Mouse (Mus musculus): ENCODE results near the gene Ppp1r37. TPM values are rescaled to one million over a fixed set of nuclear protein-coding genes. Genes with fewer than 3 reads are reported as not detected.

The Ppp1r37 gene
- polyA plus RNA-seq, 2 experiments, result 5.6 to 84.9 TPM

GRCm38 (mm10) chr7:19567426-19567825, 4.5 kb upstream of the Ppp1r37 start:
- Histone ChIP-seq H3K27ac (replicated peaks; ENCODE audit: low read depth, low read length) (no peak overlapping the region), H3K9ac (ENCODE audit: low read depth, low read length, severe bottlenecking) (no peak overlapping the region), H3K27me3 (ENCODE audit: control insufficient read depth, insufficient read depth, low read length) (no peaks in the 10 kb centered on the region), H3K9me3 (ENCODE audit: control insufficient read depth, low read length) (no peaks in the 10 kb centered on the region), H3K36me3 (ENCODE audit: control insufficient read depth, insufficient read depth, low read length) (peaks cover 36% of the 10 kb centered on the region), H3K4me2 (replicated peaks; ENCODE audit: low read depth, low read length, severe bottlenecking) (no peak overlapping the region), H3K4me1 (ENCODE audit: control insufficient read depth, insufficient read depth, low read length) (peaks cover 7% of the 10 kb centered on the region), H3K4me3 (replicated peaks; ENCODE audit: low read length) (no peak overlapping the region)
- no peak for TF ChIP-seq POLR2A (IDR thresholded peaks at IDR 0.05; ENCODE audit: borderline replicate concordance, extremely low read depth, insufficient read depth, insufficient read length)
- ATAC-seq (ENCODE audit: low FRiP score, low read depth) (no peak), DNase-seq (ENCODE audit: low spot score) (no peak)
- WGBS, result 94% methylated on average over 8 of the region's 8 CpGs

- Histone ChIP-seq H3K27me3 (ENCODE audit: control insufficient read depth, insufficient read depth, low read length) (no peaks in the 10 kb centered on the region), H3K9me3 (ENCODE audit: control insufficient read depth, low read length) (no peaks in the 10 kb centered on the region), H3K9ac (ENCODE audit: low read depth, low read length, severe bottlenecking) (no peak overlapping the region), H3K36me3 (ENCODE audit: control insufficient read depth, insufficient read depth, low read length) (peaks cover 36% of the 10 kb centered on the region), H3K27ac (replicated peaks; ENCODE audit: low read depth, low read length) (no peak overlapping the region), H3K4me3 (replicated peaks; ENCODE audit: low read length) (no peak overlapping the region), H3K4me1 (ENCODE audit: control insufficient read depth, insufficient read depth, low read length) (peaks cover 4% of the 10 kb centered on the region), H3K4me2 (replicated peaks; ENCODE audit: low read depth, low read length, severe bottlenecking) (no peak overlapping the region)
- ATAC-seq (ENCODE audit: low FRiP score, low read depth) (no peak), DNase-seq (ENCODE audit: low spot score) (no peak)
- 97% methylated on average over 2 of the region's 2 CpGs for WGBS
- no peak for TF ChIP-seq POLR2A (IDR thresholded peaks at IDR 0.05; ENCODE audit: borderline replicate concordance, extremely low read depth, insufficient read depth, insufficient read length)
Observed at GRCm38 (mm10) chr7:19565803-19566202, 2.9 kb upstream of the Ppp1r37 start.

- DNase-seq (ENCODE audit: low spot score) (no peak), ATAC-seq (ENCODE audit: low FRiP score, low read depth) (no peak)
- H3K27me3 ChIP-seq (ENCODE audit: control insufficient read depth, insufficient read depth, low read length), result no peaks in the 10 kb centered on the region
- peaks cover 17% of the 10 kb centered on the region for H3K4me1 ChIP-seq (ENCODE audit: control insufficient read depth, insufficient read depth, low read length)
- H3K9ac ChIP-seq (ENCODE audit: low read depth, low read length, severe bottlenecking), result no peak overlapping the region
- H3K36me3 ChIP-seq (ENCODE audit: control insufficient read depth, insufficient read depth, low read length), result peaks cover 26% of the 10 kb centered on the region
- no peak overlapping the region for H3K27ac ChIP-seq (replicated peaks; ENCODE audit: low read depth, low read length)
- no peak overlapping the region for H3K4me3 ChIP-seq (replicated peaks; ENCODE audit: low read length)
- no peaks in the 10 kb centered on the region for H3K9me3 ChIP-seq (ENCODE audit: control insufficient read depth, low read length)
- WGBS, result 88% methylated on average over 4 of the region's 4 CpGs
- no peak overlapping the region for H3K4me2 ChIP-seq (replicated peaks; ENCODE audit: low read depth, low read length, severe bottlenecking)
- no peak for TF ChIP-seq POLR2A (IDR thresholded peaks at IDR 0.05; ENCODE audit: borderline replicate concordance, extremely low read depth, insufficient read depth, insufficient read length)
Observed at GRCm38 (mm10) chr7:19564455-19564854, 1.6 kb upstream of the Ppp1r37 start.

GRCm38 (mm10) chr7:19563884-19564283, 1.0 kb upstream of the Ppp1r37 start:
- Histone ChIP-seq H3K4me1 (ENCODE audit: control insufficient read depth, insufficient read depth, low read length) (peaks cover 23% of the 10 kb centered on the region), H3K9me3 (ENCODE audit: control insufficient read depth, low read length) (no peaks in the 10 kb centered on the region), H3K27ac (replicated peaks; ENCODE audit: low read depth, low read length) (no peak overlapping the region), H3K4me2 (replicated peaks; ENCODE audit: low read depth, low read length, severe bottlenecking) (no peak overlapping the region), H3K9ac (ENCODE audit: low read depth, low read length, severe bottlenecking) (no peak overlapping the region), H3K4me3 (replicated peaks; ENCODE audit: low read length) (no peak overlapping the region), H3K36me3 (ENCODE audit: control insufficient read depth, insufficient read depth, low read length) (peaks cover 21% of the 10 kb centered on the region), H3K27me3 (ENCODE audit: control insufficient read depth, insufficient read depth, low read length) (no peaks in the 10 kb centered on the region)
- TF ChIP-seq POLR2A (IDR thresholded peaks at IDR 0.05; ENCODE audit: borderline replicate concordance, extremely low read depth, insufficient read depth, insufficient read length), result no peak
- WGBS, result 81% methylated on average over 3 of the region's 3 CpGs
- DNase-seq (ENCODE audit: low spot score) (no peak), ATAC-seq (ENCODE audit: low FRiP score, low read depth) (no peak)

GRCm38 (mm10) chr7:19561765-19562642, 872 bp downstream of the Ppp1r37 start:
- ATAC-seq (ENCODE audit: low FRiP score, low read depth) (peak; percentile 92), DNase-seq (ENCODE audit: low spot score) (peak; percentile 98)
- under 1% methylated on average over 102 of the region's 102 CpGs for WGBS
- Histone ChIP-seq H3K36me3 (ENCODE audit: control insufficient read depth, insufficient read depth, low read length) (peaks cover 19% of the 10 kb centered on the region), H3K4me3 (replicated peaks; ENCODE audit: low read length) (peak overlapping the region; percentile 80), H3K9me3 (ENCODE audit: control insufficient read depth, low read length) (no peaks in the 10 kb centered on the region), H3K4me2 (replicated peaks; ENCODE audit: low read depth, low read length, severe bottlenecking) (peak overlapping the region; percentile 62), H3K4me1 (ENCODE audit: control insufficient read depth, insufficient read depth, low read length) (peaks cover 25% of the 10 kb centered on the region), H3K9ac (ENCODE audit: low read depth, low read length, severe bottlenecking) (peak overlapping the region; percentile 95), H3K27me3 (ENCODE audit: control insufficient read depth, insufficient read depth, low read length) (no peaks in the 10 kb centered on the region), H3K27ac (replicated peaks; ENCODE audit: low read depth, low read length) (peak overlapping the region; percentile 94)
- peak; percentile 53; the same call in 1 of the 2 replicates for TF ChIP-seq POLR2A (IDR thresholded peaks at IDR 0.05; ENCODE audit: borderline replicate concordance, extremely low read depth, insufficient read depth, insufficient read length)

Measured in limb, embryonic 14.5 days (tissue).